Mouse (Mus musculus) mesoderm, embryonic 11.5 days (tissue): ENCODE data around the gene Aatf.
A peak's percentile ranks its signal among the peaks of the same experiment; 100 is the strongest.

Source experiments
- DNase-seq: peaks from one replicate; pipeline ENCODE4 v3.0.0-alpha.2; 2012; ENCODE audit warnings: low read depth, low spot score

The Aatf gene

DNA sequence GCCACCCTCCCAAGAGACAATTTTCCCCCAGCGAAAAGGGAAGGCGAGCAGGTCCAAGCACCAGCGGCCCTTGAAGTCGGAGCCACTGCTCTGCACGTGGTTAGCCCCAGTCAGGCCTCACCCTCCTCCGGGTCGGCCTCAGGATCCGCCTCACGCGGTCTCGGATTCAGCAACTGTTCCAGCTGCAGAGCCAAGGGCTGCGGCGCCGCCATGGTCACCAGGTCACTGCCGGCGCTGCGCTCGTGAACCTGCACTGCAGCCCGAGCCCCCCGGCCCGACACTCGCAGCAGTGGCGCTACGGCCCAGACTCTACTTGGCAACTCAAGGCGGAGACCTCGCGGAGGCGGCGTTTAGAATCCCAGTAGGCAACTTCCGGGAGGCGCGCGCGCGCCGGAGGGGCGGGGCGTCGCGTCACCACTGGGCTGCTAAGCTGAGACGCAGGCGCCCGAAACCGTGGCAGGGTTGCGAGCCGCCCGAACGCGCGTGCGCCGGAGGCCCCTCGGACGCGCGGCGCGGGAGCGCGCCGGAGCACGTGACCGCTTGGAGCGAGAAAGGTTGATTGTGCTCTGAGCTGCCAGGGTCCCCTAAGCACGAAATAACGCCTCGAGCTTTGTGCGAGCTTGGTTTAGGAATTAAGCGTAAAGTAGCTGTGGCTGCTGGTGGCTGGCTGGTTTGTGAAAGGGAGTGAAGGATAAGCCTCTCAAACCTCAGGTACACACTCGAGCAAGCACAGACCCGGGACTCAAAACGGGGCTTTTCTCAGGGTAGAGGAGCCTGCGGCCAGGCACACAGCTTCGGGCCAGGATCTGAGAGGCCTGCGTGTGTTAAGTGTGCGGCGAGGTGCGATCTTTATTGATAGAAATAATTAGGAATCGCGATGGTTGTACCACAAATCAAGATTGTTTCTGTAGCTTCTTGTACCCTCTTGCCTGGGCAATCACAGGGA lies at the start of gene Aatf:
Gene Aatf (minus strand): TSS at position 352 of the 946 bp plus-strand sequence.
- DNase-seq: peak; percentile 99

- no peak for DNase-seq
These were observed 49.5 kb upstream of the Aatf start for GRCm38 (mm10) chr11:84562758-84563347.

GRCm38 (mm10) chr11:84561546-84561945 lies 48.2 kb upstream of the Aatf start:
- no peak for DNase-seq

GRCm38 (mm10) chr11:84553821-84554450 lies 40.6 kb upstream of the Aatf start:
- DNase-seq: no peak

DNA sequence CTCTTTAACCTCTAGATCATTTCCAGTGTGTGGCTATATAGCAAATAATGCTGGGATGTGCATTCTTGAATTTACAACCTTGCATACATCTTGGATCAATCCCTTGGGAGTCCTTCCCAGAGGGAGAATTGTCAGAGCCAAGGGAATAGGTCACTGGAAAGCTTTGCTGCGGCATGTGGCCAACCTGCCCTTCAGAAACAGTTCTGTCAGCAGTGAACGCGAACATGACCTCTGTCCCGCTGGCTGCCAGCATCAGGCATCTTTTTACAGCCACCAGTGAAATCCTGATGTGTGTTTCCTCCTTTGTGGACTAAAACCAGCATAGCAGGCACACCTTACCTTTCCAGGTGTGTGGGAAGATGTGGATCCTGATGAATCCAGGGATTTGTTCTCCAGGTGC lies 38.0 kb upstream of the Aatf start:
- no peak for DNase-seq

DNA sequence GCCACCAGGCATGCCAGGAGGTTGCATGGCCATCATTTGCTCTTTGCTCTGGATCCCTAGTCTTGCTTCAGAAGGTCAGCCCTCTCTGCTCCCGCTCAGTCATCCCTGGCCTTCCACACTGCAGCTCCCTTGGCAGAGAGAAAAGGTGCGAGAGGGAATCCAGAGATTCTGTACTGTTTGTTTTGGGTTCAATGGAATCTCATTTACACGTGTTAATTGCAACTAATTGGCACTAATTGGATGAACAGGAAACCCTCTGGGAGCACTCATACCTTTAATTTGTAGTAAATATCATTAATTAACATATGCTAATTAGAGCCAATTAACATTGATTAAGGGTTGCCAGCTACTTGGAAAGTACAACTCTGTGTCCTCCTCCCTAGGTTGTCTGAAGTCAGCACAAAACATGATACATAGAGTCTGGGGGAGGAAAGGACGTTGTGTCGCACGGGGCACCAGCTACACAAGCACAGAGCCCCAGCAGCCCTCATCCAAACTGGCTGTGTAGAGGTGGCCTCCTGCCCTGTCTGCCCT lies 36.0 kb upstream of the Aatf start:
- DNase-seq: no peak

DNA sequence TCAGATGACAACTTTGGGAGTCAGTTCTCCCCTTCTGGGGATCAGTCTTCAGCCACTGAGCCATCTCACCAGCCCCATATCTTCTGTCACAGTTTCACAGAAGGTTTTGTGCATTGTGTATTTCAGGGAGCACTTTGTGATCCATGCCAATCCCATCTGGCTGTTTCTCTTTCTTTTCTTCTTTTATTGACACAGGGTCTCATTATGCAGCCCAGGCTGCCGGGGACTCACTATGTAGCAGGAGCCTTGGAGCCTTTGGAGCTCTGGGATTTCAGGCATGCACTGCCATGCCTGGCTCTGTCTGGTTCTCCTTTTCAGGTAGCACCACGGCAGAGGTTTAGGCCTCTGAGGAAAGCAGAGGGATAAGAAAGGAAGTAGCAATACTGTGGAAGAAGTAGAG lies 35.0 kb upstream of the Aatf start:
- no peak for DNase-seq

- no peak for DNase-seq
These were observed 26.7 kb upstream of the Aatf start for GRCm38 (mm10) chr11:84539981-84540380.

GRCm38 (mm10) chr11:84529797-84530703 lies 16.7 kb upstream of the Aatf start:
- DNase-seq: no peak

DNA sequence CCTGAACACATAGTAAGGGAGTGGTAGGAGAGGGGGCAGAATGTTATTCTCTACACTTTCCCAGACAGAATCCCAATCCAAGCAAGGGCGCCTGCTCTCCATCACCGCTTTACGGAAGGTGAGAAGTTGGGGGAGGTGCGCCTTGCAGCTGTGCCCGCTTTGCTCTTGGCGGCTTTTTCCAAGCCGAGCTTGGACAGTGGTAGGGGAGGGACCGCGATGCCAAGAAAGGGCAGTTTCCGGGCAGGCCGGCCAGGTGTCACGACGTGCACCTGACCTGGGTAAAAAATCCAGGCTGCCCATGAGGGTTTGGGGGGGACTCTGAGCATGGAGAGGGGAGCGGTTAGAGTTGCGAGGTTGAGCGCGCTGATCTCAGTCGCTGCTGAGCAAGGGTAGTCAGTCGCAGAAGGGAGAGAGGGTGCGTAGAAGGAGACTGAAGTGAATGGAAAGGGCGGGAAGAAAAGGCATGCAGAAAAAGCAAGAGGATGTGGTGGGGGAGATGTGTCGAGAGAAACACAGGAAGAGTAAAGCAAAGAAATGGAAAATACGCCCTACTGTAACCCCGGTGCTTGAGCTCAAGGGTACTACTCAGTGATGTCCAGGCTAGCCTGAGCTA lies 15.9 kb upstream of the Aatf start:
- DNase-seq: no peak

GRCm38 (mm10) chr11:84526976-84527860 lies 13.9 kb upstream of the Aatf start:
- no peak for DNase-seq

GRCm38 (mm10) chr11:84526451-84526850 lies 13.1 kb upstream of the Aatf start:
- DNase-seq: no peak

- DNase-seq: peak; percentile 82
These were observed 12.3 kb upstream of the Aatf start, which contains the start of gene Lhx1 for GRCm38 (mm10) chr11:84525421-84526274. Gene Lhx1, minus strand, starts transcription at chr11:84525535.

GRCm38 (mm10) chr11:84524511-84525270 lies 11.4 kb upstream of the Aatf start:
- no peak for DNase-seq

GRCm38 (mm10) chr11:84523841-84524510 lies 10.7 kb upstream of the Aatf start:
- no peak for DNase-seq

DNA sequence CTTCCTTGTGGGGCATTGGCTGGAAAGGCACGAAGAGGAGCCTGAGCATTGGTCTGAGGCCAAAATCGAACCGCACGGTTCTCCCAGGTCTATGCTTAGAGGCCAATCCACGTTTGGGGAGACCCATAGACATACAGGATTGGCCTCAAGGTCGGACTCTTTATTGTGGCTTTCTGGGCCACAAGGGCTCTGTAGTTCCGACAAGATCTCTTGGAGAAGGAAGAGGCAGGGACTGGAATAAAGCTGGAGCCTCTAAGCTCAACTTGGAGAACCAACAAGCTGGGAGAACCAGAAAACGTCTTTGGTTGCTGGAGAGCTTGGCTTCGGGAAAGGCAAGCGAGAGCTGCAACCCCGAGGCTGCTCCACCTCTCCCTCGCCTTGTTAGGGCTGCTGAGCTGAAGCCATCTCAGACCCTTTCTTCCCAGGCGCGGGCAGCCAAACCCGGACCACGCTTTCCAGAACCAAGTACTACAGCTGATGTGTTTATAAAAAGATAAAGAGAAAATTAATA lies 10.1 kb upstream of the Aatf start:
- DNase-seq: no peak
